Mouse (Mus musculus) embryonic fibroblast, embryonic 13.5 days (primary cell): ENCODE measurements around the gene Shisa3.

Experiments
- CTCF ChIP-seq: IDR thresholded peaks from 2 replicates; pipeline ENCODE4 v1.5.1; 2011; ENCODE audit warnings: mild to moderate bottlenecking, control low read depth, low read length, moderate library complexity, borderline replicate concordance; ENCODE audit not compliant: insufficient read depth
- POLR2A ChIP-seq: IDR thresholded peaks from 2 replicates; pipeline ENCODE4 v1.6.1; 2011; ENCODE audit warnings: low read depth, mild to moderate bottlenecking, control low read depth, low read length, moderate library complexity

- TF ChIP-seq CTCF = no peak
- no peak for TF ChIP-seq POLR2A
Measured at GRCm38 (mm10) chr5:67606916-67607803, 522 bp upstream of the Shisa3 start.
